Mouse (Mus musculus) MEL (cell line): Measurements from ENCODE around the gene Adra2a. TPM values are rescaled to one million over a fixed set of nuclear protein-coding genes. Genes with fewer than 3 reads are reported as not detected.

Experiments used
- DNase-seq: peaks from one replicate; pipeline ENCODE4 v3.0.0; 2011; ENCODE audit warnings: low read depth, low spot score
- H3K27ac ChIP-seq: 2 replicates; pipeline ENCODE4 v1.5.1; 2012; ENCODE audit warnings: low read depth, mild to moderate bottlenecking, control low read depth, low read length, moderate library complexity; ENCODE audit not compliant: control insufficient read depth
- H3K27me3 ChIP-seq, 2 experiments: fragments of 150-350 bp in 1 of 2; sonication (generic) in 1 of 2; 2 replicates each; pipeline ENCODE4 v1.6.1; 2012; ENCODE audit warnings: low read length in 2 of 2, mild to moderate bottlenecking in 2 of 2, improper control_type of control experiment in 1 of 2, moderate library complexity in 1 of 2; ENCODE audit not compliant: insufficient read depth in 2 of 2, control insufficient read depth in 1 of 2
- H3K36me3 ChIP-seq, 2 experiments: 2 replicates each; pipeline ENCODE4 v1.6.1; 2012 to 2014; ENCODE audit warnings: low read length in 2 of 2, improper control_type of control experiment in 1 of 2, inconsistent platforms in 1 of 2, mild to moderate bottlenecking in 1 of 2; ENCODE audit not compliant: insufficient read depth in 2 of 2, control insufficient read depth in 1 of 2
- H3K4me1 ChIP-seq, 2 experiments: fragments of 150-350 bp in 1 of 2; sonication (generic) in 1 of 2; 2 replicates each; pipeline ENCODE4 v1.6.1; 2012; ENCODE audit warnings: low read length in 2 of 2, improper control_type of control experiment in 1 of 2, mild to moderate bottlenecking in 1 of 2; ENCODE audit not compliant: insufficient read depth in 2 of 2, control insufficient read depth in 1 of 2
- H3K4me3 ChIP-seq, 2 experiments: fragments of 150-350 bp in 1 of 2; sonication (generic) in 1 of 2; 2 replicates each; pipeline ENCODE4 v1.5.1; 2012; ENCODE audit warnings: low read depth in 2 of 2, low read length in 2 of 2, mild to moderate bottlenecking in 2 of 2, moderate library complexity in 2 of 2, control low read depth in 1 of 2, improper control_type of control experiment in 1 of 2; ENCODE audit not compliant: control insufficient read depth in 1 of 2, insufficient read depth in 1 of 2
- H3K79me2 ChIP-seq: 2 replicates; pipeline ENCODE4 v1.6.1; 2012; ENCODE audit warnings: mild to moderate bottlenecking, low read length, moderate library complexity; ENCODE audit not compliant: control insufficient read depth, poor library complexity, insufficient read depth
- H3K9ac ChIP-seq: 2 replicates; pipeline ENCODE4 v1.6.1; 2012; ENCODE audit warnings: low read depth, mild to moderate bottlenecking, control low read depth, low read length, moderate library complexity; ENCODE audit not compliant: control insufficient read depth, poor library complexity, severe bottlenecking
- H3K9me3 ChIP-seq: fragments of 150-350 bp; sonication (generic); replicated peaks from 2 replicates; pipeline ENCODE4 v1.6.1; 2012; ENCODE audit warnings: mild to moderate bottlenecking, low read length, improper control_type of control experiment, moderate library complexity; ENCODE audit not compliant: insufficient read depth
- EP300 ChIP-seq, 2 experiments: IDR thresholded peaks; 2 replicates each; pipeline ENCODE4 v1.6.1; 2011; ENCODE audit warnings: improper control_type of control experiment in 2 of 2, low read length in 2 of 2, low read depth in 1 of 2, mild to moderate bottlenecking in 1 of 2
- ETS1 ChIP-seq: IDR thresholded peaks from 2 replicates; pipeline ENCODE4 v1.6.1; 2012; ENCODE audit warnings: low read depth, mild to moderate bottlenecking, inconsistent platforms, low read length, improper control_type of control experiment, moderate library complexity
- GABPA ChIP-seq: IDR thresholded peaks from 2 replicates; pipeline ENCODE4 v1.6.1; 2012; ENCODE audit warnings: low read depth, mild to moderate bottlenecking, inconsistent platforms, low read length, improper control_type of control experiment, moderate library complexity
- GATA1 ChIP-seq: IDR thresholded peaks from 2 replicates; pipeline ENCODE4 v1.6.1; 2011; ENCODE audit warnings: low read depth, low read length, improper control_type of control experiment
- JUND ChIP-seq: IDR thresholded peaks from 2 replicates; pipeline ENCODE4 v1.6.1; 2011; ENCODE audit warnings: low read depth, mild to moderate bottlenecking, improper control_type of control experiment, low read length
- MYB ChIP-seq: IDR thresholded peaks from 2 replicates; pipeline ENCODE4 v1.6.1; 2011; ENCODE audit warnings: mild to moderate bottlenecking, low read depth, low read length, improper control_type of control experiment
- MYC ChIP-seq: IDR thresholded peaks from 2 replicates; pipeline ENCODE4 v1.6.1; 2011; ENCODE audit warnings: low read depth, mild to moderate bottlenecking, low read length, improper control_type of control experiment, moderate library complexity
- NELFE ChIP-seq: IDR thresholded peaks from 2 replicates; pipeline ENCODE4 v1.6.1; 2011; ENCODE audit warnings: low read depth, low read length, improper control_type of control experiment
- NRF1 ChIP-seq: IDR thresholded peaks from 2 replicates; pipeline ENCODE4 v1.6.1; 2014; ENCODE audit warnings: low read depth, mild to moderate bottlenecking, inconsistent platforms, low read length, improper control_type of control experiment, moderate library complexity; ENCODE audit not compliant: poor library complexity, insufficient read depth, severe bottlenecking
- POLR2A ChIP-seq, 2 experiments: IDR thresholded peaks; 2 replicates each; pipeline ENCODE4 v1.6.1; 2011 to 2012; ENCODE audit warnings: low read length in 2 of 2, mild to moderate bottlenecking in 2 of 2, control low read depth in 1 of 2, improper control_type of control experiment in 1 of 2, low read depth in 1 of 2, moderate library complexity in 1 of 2; ENCODE audit not compliant: control insufficient read depth in 1 of 2, insufficient read depth in 1 of 2, poor library complexity in 1 of 2
- RCOR1 ChIP-seq: IDR thresholded peaks from 2 replicates; pipeline ENCODE4 v1.6.1; 2012; ENCODE audit warnings: low read depth, mild to moderate bottlenecking, inconsistent platforms, low read length, improper control_type of control experiment
- SIN3A ChIP-seq: IDR thresholded peaks from 2 replicates; pipeline ENCODE4 v1.6.1; 2012; ENCODE audit warnings: low read length, improper control_type of control experiment, inconsistent platforms
- TBP ChIP-seq: IDR thresholded peaks from 2 replicates; pipeline ENCODE4 v1.8.0; 2011; ENCODE audit warnings: low read depth, low read length, improper control_type of control experiment
- TCF12 ChIP-seq: IDR thresholded peaks from 2 replicates; pipeline ENCODE4 v1.6.1; 2014; ENCODE audit warnings: low read depth, mild to moderate bottlenecking, inconsistent platforms, low read length, improper control_type of control experiment, moderate library complexity
- UBTF ChIP-seq: IDR thresholded peaks from 2 replicates; pipeline ENCODE4 v1.6.1; 2012; ENCODE audit warnings: low read depth, mild to moderate bottlenecking, inconsistent platforms, low read length, improper control_type of control experiment, moderate library complexity, borderline replicate concordance; ENCODE audit not compliant: insufficient read depth
- USF2 ChIP-seq, 2 experiments: IDR thresholded peaks; 2 replicates each; pipeline ENCODE4 v1.6.1; 2011 to 2012; ENCODE audit warnings: improper control_type of control experiment in 2 of 2, low read length in 2 of 2, borderline replicate concordance in 1 of 2, inconsistent platforms in 1 of 2, low read depth in 1 of 2, mild to moderate bottlenecking in 1 of 2; ENCODE audit not compliant: insufficient read depth in 1 of 2
- ZC3H11A ChIP-seq: IDR thresholded peaks from 2 replicates; pipeline ENCODE4 v1.6.1; 2012; ENCODE audit warnings: low read depth, mild to moderate bottlenecking, inconsistent platforms, low read length, improper control_type of control experiment
- ZKSCAN1 ChIP-seq: IDR thresholded peaks from 2 replicates; pipeline ENCODE4 v1.6.1; 2012; ENCODE audit warnings: low read depth, mild to moderate bottlenecking, inconsistent platforms, low read length, improper control_type of control experiment, moderate library complexity
- ZMIZ1 ChIP-seq: IDR thresholded peaks from 2 replicates; pipeline ENCODE4 v1.6.1; 2012; ENCODE audit warnings: low read depth, mild to moderate bottlenecking, inconsistent platforms, low read length, improper control_type of control experiment, moderate library complexity
- polyA plus RNA-seq, 2 experiments: library from polyadenylated mRNA; stranded (reverse) in 1 of 2; unstranded in 1 of 2; fragments of >175 nt in 1 of 2; fragments of >200 nt in 1 of 2; gene quantifications; 2 replicates each; pipeline versions ENCODE4 v1.2.1 to v1.2.4; 2012; ENCODE audit warnings: low replicate concordance in 2 of 2, low read depth in 1 of 2; ENCODE audit not compliant: insufficient read length in 2 of 2, insufficient read depth in 1 of 2, missing spikeins in 1 of 2
- total RNA-seq: library from RNA; depleted of rRNA; stranded (reverse); fragments of 300-350 nt; gene quantifications from 2 replicates; pipeline ENCODE4 v1.2.3, GENCODE M21; 2012

Gene Adra2a
- total and polyA plus RNA-seq, 3 experiments, result 0.58 to 2.7 TPM; not detected in 1

GRCm38 (mm10) chr19:54015503-54015902 lies 28.4 kb upstream of the Adra2a start:
- peaks cover 4 to 18% of the 10 kb centered on the region in 2 experiments for H3K4me1 ChIP-seq
- no peak overlapping the region for H3K27ac ChIP-seq
- DNase-seq, result peak; percentile 77
- H3K27me3 ChIP-seq, result no peaks in the 10 kb centered on the region
- no peaks in the 10 kb centered on the region for H3K9me3 ChIP-seq
- no peak overlapping the region for H3K4me3 ChIP-seq
- H3K36me3 ChIP-seq, result peaks cover 8 to 15% of the 10 kb centered on the region in 2 experiments
- peaks cover 9% of the 10 kb centered on the region; the same call in 1 of the 2 replicates for H3K79me2 ChIP-seq
- H3K9ac ChIP-seq, result peak overlapping the region; percentile 33; the same call in 1 of the 2 replicates
- TF ChIP-seq EP300 (IDR thresholded peaks at IDR 0.05; ENCODE audit: low read depth in 1 of 2, low read length in 2 of 2) (peak in 1 of 2 experiments; percentile 48; a peak in 1 of 4 replicates), UBTF (0 out of 2 replicates have a peak, but pooled peaks have one; percentile 44), MYC (no peak), TBP (peak; percentile 83), NRF1 (no peak), ETS1 (0 out of 2 replicates have a peak, but pooled peaks have one; percentile 30), SIN3A (peak; percentile 44; the same call in 1 of the 2 replicates), GATA1 (peak; percentile 54)

GRCm38 (mm10) chr19:54035100-54035499 lies 8.9 kb upstream of the Adra2a start:
- no peak for TF ChIP-seq SIN3A
- TF ChIP-seq ZKSCAN1, result no peak
- no peak for TF ChIP-seq RCOR1
- no peak for TF ChIP-seq ZC3H11A
- TF ChIP-seq UBTF, result no peak
- TF ChIP-seq EP300 (IDR thresholded peaks at IDR 0.05; ENCODE audit: low read depth in 1 of 2, low read length in 2 of 2), result no peak
- no peak for TF ChIP-seq USF2 (IDR thresholded peaks at IDR 0.05; ENCODE audit: borderline replicate concordance in 1 of 2, insufficient read depth in 1 of 2, low read depth in 1 of 2, low read length in 2 of 2)
- TF ChIP-seq ZMIZ1, result no peak
- no peak for TF ChIP-seq JUND
- no peak for TF ChIP-seq MYC
- no peak for TF ChIP-seq POLR2A (IDR thresholded peaks at IDR 0.05; ENCODE audit: control insufficient read depth in 1 of 2, insufficient read depth in 1 of 2, low read depth in 1 of 2, low read length in 2 of 2, poor library complexity in 1 of 2)
- no peak for TF ChIP-seq TBP
- TF ChIP-seq GABPA, result no peak
- no peak for TF ChIP-seq NELFE
- TF ChIP-seq MYB, result no peak
- no peak for TF ChIP-seq TCF12

More at GRCm38 (mm10) chr19:54035100-54035499, 8.9 kb upstream of the Adra2a start:
- Histone ChIP-seq H3K36me3 (peaks cover 0 to 19% of the 10 kb centered on the region in 2 experiments; a peak in 2 of 4 replicates), H3K4me1 (no peaks in the 10 kb centered on the region), H3K9me3 (no peaks in the 10 kb centered on the region), H3K27ac (no peak overlapping the region), H3K9ac (no peak overlapping the region), H3K79me2 (no peaks in the 10 kb centered on the region), H3K4me3 (no peak overlapping the region), H3K27me3 (no peaks in the 10 kb centered on the region)
- no peak for DNase-seq
